Mouse (Mus musculus) lung, adult 2 months (tissue): ENCODE results near the gene S100a3.

Experiments used
- CTCF ChIP-seq: fragments of 200-500 bp; IDR thresholded peaks from 2 replicates; pipeline ENCODE4 v1.5.1; 2011; ENCODE audit warnings: mild to moderate bottlenecking, low read length, control low read depth; ENCODE audit not compliant: insufficient read depth
- POLR2A ChIP-seq: fragments of 200-500 bp; IDR thresholded peaks from 2 replicates; pipeline ENCODE4 v1.6.1; 2011; ENCODE audit warnings: low read depth, mild to moderate bottlenecking, control low read depth, low read length, borderline replicate concordance; ENCODE audit errors: extremely low read depth

DNA sequence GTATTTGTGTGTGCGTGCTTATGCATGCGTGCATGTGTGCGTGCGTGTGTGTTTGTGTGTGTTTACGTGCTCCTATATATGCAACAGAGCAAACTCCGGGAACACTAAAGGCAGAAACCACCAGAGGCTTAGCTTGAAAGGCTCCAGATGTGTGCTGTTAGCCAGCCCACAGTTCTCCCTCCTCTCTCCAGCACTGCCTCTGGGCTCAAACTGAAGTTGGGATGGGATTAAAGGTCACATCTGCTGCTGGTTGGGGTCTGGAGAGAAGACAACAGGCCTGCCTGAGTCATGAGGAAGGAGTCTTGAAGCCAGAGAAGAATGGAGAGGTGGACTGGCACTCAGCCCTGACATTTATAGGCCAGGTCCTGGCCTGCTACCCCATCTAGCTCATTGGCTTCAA is 45.8 kb downstream of the S100a3 start:
- TF ChIP-seq CTCF (no peak), POLR2A (no peak)
